Mouse (Mus musculus) erythroblast, adult 5-6 weeks (primary cell): ENCODE measurements around the gene Crtap. TPM values are rescaled to one million over a fixed set of nuclear protein-coding genes. Genes with fewer than 3 reads are reported as not detected.

Experiments
- ATAC-seq: replicated peaks from 2 replicates; pipeline ENCODE4 v1.8.0; 2016; ENCODE audit warnings: moderate number of reproducible peaks, mild to moderate bottlenecking, moderate TSS enrichment, inconsistent platforms; ENCODE audit not compliant: poor library complexity, low FRiP score, severe bottlenecking
- total RNA-seq, 2 experiments: library from RNA; stranded (forward) in 1 of 2; stranded (reverse) in 1 of 2; fragments of 150-400 nt in 1 of 2; fragments of 200-764, 138-1000 nt in 1 of 2; gene quantifications; 2 replicates each; pipeline versions ENCODE4 v1.2.3 to v1.2.4; 2015 to 2017; ENCODE audit warnings: low replicate concordance in 2 of 2

Gene Crtap
- total RNA-seq (2015; ENCODE audit: low replicate concordance) (1.5 and 13.4 TPM in 2 replicates), total RNA-seq (2017; ENCODE audit: low replicate concordance) (3.2 and 3.5 TPM in 2 replicates)

DNA sequence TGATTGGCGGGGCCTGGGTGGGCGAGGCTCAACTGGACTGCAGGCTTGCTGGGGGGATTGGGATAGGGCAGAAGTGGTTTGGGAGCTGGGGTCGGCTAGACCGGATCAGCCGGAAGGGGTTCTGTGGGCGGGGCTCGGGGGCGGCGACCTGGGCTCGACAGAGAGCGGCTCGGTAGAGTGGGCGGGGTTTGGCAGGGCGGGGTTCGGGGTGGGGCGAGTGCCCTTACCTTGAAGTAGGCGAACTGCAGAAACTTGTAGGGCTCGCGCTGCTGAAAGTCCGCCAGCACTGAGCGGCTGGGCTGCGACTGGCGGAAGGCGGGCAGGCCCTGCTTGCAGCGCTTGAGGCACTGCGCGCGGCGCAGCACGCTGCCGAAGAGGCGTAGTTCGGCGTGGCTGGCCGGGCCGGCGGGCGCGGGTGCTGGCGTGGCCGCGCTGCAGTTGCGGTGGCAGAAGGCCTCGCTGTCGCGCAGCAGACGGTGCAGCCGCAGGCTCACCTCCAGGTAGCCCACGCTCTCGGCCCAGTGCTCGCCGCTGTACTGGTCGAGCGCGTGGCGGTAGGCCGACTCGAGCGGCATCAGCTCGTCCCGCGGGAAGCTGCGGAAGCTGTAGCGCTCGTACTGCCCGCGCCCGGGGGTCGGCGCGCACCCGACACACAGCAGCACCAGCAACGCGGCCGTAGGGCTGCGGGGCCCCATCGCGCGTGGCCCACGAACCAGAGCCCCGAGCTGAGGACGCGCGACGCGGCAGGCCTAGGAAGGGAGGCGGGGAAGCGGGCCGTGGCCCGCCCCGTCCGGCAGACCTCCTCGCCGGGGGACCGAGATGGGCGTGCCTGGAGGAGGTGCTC is at the start of gene Crtap:
Gene Crtap, minus strand, starts transcription at position 771 of the 844 bp plus-strand sequence.
- no peak for ATAC-seq

- no peak for ATAC-seq
These were observed 45.2 kb upstream of the Crtap start for GRCm38 (mm10) chr9:114435668-114436067.

DNA sequence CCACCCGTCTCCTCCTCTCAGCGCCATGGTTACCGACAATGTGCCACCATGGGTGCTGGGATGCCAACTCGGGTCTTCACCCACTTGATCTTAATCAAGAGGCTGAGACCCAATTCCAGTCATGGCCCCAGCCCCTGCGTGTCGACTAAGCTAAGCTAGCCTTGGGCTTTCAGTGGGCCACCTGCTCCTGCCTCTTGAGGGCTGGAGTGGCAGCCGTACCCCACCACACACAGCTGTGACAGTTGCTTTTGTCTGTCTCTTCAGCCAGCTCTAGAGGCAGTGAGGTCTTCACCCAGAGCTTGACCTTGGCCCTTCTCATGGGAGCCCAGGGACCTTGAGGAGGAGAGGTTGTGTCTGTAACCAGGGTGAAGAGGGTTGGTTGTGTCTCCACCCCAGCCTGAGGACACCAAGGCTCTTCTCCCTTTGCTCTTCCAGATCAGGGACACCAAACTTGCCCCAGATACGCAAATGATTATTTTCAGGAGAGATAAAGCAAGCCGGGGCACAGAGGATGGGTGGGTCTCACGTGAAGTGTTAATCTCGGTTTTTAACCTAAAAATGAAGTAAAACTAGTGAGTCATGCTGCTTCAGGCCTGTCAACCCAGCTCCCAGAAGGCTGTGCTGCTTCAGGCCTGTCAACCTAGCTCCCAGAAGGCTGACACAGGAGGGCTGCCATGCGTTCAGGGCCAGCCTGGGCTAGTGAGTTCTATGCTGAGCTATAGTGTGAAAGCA is 37.8 kb upstream of the Crtap start:
- no peak for ATAC-seq

DNA sequence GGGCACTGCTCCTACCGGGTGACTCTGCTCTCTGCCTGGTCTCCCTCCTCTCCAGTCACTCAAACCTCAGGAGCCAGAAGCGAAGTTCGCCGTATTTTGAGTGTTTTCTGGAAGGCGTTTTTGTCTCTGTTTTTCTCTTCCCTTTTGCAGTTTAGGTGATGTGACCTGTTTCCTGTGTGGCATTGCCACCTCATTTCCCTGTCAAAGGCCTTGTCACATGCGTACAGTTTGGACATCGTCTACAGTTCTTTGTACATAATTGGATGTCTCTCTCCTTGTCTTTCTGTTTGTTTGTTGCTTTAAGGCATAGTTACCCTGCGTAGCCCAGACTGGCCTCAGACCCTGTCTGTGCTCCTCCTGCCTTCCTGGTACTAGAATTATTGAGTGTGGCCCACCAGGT is 37.0 kb upstream of the Crtap start:
- no peak for ATAC-seq

DNA sequence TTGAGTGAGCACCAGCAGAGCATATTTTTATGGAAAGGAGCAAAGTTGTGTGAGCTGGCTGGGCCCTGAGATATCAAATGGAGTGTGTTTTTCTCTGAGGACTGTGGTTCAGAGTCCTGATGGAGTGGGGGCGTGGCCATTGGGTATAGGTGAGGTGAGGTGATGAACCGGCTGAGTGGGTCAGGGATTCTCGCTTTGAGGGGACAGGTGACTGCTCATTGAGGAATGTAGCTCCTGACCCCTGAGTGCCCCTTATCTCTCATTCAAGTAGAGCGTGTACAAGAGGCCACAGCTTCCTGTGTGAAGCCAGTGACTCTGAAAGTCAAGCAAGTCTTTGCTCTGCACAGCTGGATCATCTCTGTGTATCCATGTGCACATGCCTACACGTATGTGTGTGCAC is 35.7 kb upstream of the Crtap start:
- no peak for ATAC-seq

DNA sequence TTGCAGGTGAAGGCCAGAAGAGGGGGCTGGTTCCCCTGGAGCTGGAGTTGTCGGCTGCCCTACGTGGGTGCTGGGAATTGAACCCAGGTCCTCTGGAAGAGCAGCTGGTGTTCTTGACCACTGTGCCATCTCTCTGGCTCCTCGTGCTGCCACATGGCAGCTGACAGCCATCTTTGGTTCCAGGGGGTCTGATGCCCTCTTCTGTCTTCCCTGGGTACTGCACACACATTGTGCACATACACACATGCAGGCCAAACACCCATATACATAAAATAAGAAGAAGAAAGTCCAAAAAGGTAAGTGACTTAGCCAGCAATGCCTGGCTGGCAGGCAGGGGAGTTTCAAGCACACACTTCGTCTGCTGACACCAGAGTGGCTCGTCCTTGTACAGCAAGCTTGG is 35.1 kb upstream of the Crtap start:
- ATAC-seq: no peak

DNA sequence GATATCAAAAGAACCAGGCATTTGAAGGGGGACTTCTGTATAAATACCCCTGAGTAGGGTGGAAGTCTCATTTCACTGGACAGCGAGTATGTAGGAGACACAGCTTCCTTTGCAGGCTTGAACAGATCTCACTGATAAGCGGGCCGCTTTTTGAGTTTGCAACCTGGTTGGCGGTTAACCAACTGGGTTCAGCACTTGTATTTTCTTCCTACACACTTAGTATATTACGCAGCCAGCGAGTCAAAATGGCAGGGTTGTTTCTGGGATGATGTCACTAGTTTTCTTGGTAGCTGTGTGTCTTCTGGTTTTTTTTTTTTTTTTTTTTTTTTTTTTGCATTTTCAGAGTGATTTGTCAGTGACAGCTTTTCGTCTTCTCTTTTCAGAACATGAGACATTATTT is 31.3 kb upstream of the Crtap start:
- no peak for ATAC-seq

- no peak for ATAC-seq
These were observed 30.6 kb upstream of the Crtap start for GRCm38 (mm10) chr9:114421045-114421444.

- no peak for ATAC-seq
These were observed 30.0 kb upstream of the Crtap start for GRCm38 (mm10) chr9:114420443-114420842.

GRCm38 (mm10) chr9:114418187-114418586 is 27.7 kb upstream of the Crtap start:
- no peak; the same call in 1 of the 2 replicates for ATAC-seq

DNA sequence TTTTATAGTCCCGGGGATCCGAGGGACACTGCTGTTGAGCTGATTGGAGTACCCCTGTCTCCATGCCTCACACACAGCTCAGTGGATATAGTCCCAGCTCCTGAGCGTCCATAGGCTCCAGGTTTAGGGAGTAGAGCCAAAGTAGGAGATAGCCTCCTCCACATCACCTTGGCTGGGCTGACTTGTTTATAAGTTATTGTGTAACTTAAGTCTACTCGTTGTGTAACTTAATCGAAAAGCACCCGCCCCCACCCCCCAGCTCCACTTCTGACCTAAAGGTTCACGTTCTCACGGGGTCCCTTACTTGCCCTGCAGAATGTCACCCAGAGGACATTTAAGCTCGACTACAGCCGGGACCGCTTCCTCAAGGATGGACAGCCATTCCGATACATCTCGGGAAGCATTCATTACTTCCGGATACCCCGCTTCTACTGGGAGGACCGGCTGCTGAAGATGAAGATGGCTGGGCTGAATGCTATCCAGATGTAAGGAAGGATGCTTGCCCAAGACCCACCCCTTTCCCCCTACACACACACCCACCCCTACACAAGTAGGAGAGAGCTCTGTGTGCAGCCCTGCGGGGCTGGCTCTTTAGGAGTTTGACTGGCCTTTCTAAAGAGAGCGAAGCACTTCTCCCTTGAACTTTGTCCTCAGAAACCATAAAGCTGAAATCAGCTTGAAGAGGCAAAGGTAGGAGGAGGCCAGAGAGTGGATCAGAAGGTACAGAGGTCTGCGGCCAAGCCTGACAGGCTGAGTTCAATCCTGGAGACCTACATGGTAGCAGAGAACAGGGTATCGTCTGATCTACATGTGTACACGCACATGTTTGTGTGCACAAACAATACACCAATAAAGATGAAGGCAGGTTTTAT is 26.4 kb upstream of the Crtap start:
- no peak for ATAC-seq

GRCm38 (mm10) chr9:114415701-114416100 is 25.2 kb upstream of the Crtap start:
- peak; percentile 64; the same call in 1 of the 2 replicates for ATAC-seq

- ATAC-seq: no peak
These were observed 23.4 kb upstream of the Crtap start for GRCm38 (mm10) chr9:114413866-114414265.

DNA sequence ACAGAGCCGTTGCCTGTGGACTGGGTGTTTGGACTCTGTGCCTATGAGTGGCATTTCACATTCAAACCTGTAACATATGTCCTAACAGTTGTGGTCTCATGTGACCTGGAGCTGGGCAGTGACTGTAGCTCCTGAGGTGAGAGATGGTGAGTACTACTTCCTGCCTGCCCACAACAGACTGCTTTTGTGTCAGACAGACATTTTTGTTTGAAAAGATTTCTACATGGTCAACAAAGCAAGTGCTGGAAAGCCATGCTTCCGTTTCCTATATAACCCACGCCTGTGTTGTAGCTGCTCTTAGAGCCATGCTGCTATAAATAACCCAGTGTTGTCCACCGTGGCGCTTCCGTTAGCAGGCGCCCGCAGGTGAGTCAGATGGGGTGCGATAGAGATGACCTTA is 21.9 kb upstream of the Crtap start:
- ATAC-seq: no peak

DNA sequence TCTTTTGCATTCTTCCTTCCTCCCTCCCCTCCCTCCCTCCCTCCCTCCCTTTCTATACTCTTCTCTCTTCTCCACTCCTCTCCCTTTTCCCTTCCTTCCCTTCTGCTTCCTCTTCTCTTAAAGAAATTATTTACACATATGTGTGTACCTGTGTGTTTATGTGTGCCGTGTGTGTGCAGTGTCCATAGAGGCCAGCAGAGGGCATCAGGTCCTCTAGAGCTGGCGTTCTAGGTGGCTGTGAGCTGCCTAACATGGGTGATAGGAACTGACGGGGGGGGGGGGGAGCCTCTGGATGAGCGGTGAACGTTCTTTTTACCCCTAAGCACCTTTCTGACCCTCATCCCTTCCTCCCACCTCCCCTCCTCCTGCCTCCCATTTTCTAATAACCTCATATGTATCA is 20.8 kb upstream of the Crtap start:
- no peak for ATAC-seq

DNA sequence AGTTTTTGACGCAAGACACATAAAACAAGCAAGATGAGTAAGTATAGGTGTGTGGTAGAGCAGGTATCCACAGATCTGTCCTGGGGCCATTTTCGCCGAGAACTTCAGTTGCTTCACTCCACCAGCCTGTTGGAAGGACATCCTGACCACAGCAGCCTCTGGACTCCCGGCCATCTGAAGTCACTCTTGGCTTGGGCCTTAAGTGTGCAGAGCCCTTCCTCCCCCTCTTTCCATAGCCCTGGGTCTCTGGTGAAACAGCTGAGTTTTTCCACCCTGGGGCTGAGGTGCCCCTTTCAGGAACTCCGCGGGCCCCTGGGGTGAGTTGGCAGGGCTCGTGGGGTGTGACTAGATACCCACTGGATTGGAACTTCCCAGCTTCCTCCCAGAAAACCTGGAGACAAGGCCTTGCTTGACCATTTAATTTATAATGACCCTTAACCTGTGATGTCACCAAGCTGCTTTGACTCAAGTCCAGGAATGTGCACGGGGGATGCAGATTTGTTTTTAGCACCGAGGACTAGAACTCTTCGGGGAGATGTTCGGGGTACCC is 19.9 kb upstream of the Crtap start:
- ATAC-seq: no peak

GRCm38 (mm10) chr9:114407676-114408075 is 17.2 kb upstream of the Crtap start:
- ATAC-seq: no peak

DNA sequence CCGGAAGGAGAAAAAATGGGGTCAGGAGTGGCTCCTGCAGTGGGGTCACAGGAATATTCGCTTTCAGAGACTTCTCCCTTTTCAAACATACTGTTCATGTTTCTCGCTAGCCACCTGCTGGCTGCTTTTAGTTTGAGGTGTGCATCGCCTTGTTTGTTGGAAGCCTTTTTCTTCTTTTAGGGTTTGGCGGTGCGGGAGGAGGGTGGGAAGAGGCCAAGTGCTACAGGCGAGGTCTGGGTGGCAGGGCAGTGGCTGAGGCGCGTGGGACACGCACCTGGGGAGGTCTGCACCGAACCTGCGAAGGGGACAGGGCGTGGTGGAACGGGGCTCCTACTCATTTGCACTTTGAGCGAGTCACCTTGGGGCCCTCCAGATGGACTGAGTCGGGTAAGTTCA is 11.2 kb upstream of the Crtap start:
- ATAC-seq: no peak

- peak; percentile 58 for ATAC-seq
These were observed 10.6 kb upstream of the Crtap start, which contains the start of the genes Glb1 and Tmppe for GRCm38 (mm10) chr9:114400949-114401684. Gene Glb1, plus strand, starts transcription at chr9:114401076. Gene Tmppe, plus strand, starts transcription at chr9:114401105.
